Mouse (Mus musculus): ENCODE measurements around the gene Hoxc4. TPM values are rescaled to one million over a fixed set of nuclear protein-coding genes. Genes with fewer than 3 reads are reported as not detected.

Hoxc4 gene
- total RNA-seq, 2 experiments from 2014 or later: 5.3 to 6.3 TPM

DNA sequence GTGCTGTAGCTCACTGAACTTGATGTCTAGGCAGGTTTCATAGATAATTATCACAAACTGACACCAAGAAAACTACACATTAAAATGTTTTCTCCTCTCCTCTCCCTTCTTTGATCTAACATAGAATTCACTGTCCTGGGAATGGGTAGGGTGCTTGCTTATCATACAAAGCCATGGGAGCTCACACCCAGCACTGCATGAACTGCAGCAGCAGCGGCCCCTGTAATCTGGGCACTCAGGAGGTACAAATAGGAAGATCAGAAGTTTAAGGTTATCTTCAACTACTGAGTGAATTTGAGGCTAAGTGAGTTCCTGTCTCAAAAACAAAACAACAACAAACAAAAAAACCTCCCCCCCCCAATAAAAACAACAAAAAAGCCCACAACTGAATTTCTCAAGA, 66.2 kb downstream of the Hoxc4 start:
- no peak for DNase-seq

DNA sequence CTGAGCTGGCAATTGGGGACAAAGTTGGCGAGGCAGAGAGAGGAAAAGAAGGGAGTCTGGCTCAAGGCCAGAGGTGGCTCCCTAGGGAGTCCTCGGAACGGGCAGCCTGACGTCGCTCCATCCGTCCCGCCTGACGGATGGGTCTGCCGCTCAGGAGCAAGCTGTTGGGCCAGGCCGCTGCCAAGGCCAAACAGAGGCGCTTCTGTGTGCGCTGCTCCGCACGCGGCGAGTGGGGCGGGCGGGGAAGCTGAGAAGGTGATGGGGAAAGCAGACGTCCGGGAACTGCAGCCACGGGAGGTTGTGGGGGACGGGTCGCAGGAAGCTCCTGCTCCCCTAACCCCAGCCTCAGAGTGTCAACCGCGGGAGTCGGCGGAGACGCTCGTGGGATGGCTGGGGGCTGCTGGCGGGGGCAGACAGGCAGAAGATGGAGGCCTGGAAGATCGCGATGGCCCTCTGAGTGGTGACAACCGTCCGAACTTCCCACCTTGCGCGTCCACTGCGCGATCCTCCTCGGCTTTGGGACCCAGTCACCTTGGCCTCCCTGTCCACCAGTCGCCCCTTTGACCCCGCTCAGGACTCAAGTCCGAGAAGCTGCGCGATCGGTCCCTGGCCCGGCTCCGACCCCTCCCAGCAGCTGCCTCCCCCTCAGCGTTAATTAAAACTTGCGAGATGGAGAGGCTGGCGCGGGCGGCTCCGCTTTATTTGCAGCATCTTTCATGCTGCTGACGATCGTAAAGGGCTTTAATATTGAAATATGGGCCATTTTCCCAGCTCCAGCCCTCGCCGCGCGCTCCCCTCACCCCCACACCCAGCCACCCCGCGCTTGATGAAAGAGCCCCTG, 67.3 kb downstream of the Hoxc4 start:
- peak; percentile 66 for DNase-seq

Small RNA genes within 50 kb of the gene (microRNA-seq; reads per million reads assigned to microRNA genes)
- gene Mir196a-2 (1,166 to 1,373 reads per million in 2 experiments), gene Mir615 (379 to 397 reads per million in 2 experiments)

Other genes with a start within 250 kb of the Hoxc4 start
- not detected for gene Hoxc13, start 97.8 kb upstream of the Hoxc4 start, total RNA-seq (2021)
- not detected for gene Hoxc12, start 82.2 kb upstream of the Hoxc4 start, total RNA-seq (2021)
- gene Hoxc11, start 64.5 kb upstream of the Hoxc4 start, total RNA-seq (2021): 1 to 10 TPM; 8.4 to 9.6 TPM
- 10 to 100 TPM; 50.7 to 51.2 TPM for gene Hoxc10, start 52.1 kb upstream of the Hoxc4 start, total RNA-seq (2021)
- gene Hoxc5, start 51.5 kb upstream of the Hoxc4 start, total RNA-seq (2021): 1 to 10 TPM; 2.1 to 3.6 TPM
- 1 to 10 TPM; 6.5 to 8.2 TPM for gene Hoxc9, start 42.5 kb upstream of the Hoxc4 start, total RNA-seq (2021)
- gene Hoxc8, start 28.3 kb upstream of the Hoxc4 start, total RNA-seq (2021): 1 to 10 TPM; 1.8 to 2.8 TPM
- gene Hoxc6, start 20.7 kb upstream of the Hoxc4 start, total RNA-seq (2021): 10 to 100 TPM in 1 of 2 experiments, 1 to 10 TPM in 1; 5.1 to 10.0 TPM
- gene Smug1, start 148.2 kb downstream of the Hoxc4 start, total RNA-seq (2021): 10 to 100 TPM; 10.5 to 12.2 TPM
- 10 to 100 TPM; 49.9 to 61.2 TPM for gene Cbx5, start 220.9 kb downstream of the Hoxc4 start, total RNA-seq (2021)
- 100 to 1,000 TPM; 177 to 187 TPM for gene Hnrnpa1, start 221.5 kb downstream of the Hoxc4 start, total RNA-seq (2021)
- gene Nfe2, start 239.5 kb downstream of the Hoxc4 start, total RNA-seq (2021): 1 to 10 TPM in 1 of 2 experiments, not detected in 1; 1.2 TPM